Mouse (Mus musculus) E14TG2a.4 (cell line): ENCODE results near the gene Gm49378.

ENCODE experiments used
- CTCF ChIP-seq: conservative IDR thresholded peaks from 2 replicates; pipeline ENCODE4 v1.5.1; 2014; ENCODE audit warnings: low read length
- NANOG ChIP-seq: IDR thresholded peaks from 2 replicates; pipeline ENCODE4 v1.6.1; 2014; ENCODE audit warnings: borderline replicate concordance, low read length, mixed read lengths
- POU5F1 ChIP-seq: IDR thresholded peaks from 2 replicates; pipeline ENCODE4 v1.6.1; 2014; ENCODE audit warnings: low read length, borderline replicate concordance

GRCm38 (mm10) chr14:55589271-55589670, 48.4 kb downstream of the Gm49378 start:
- no peak for TF ChIP-seq CTCF
- no peak for TF ChIP-seq NANOG
- TF ChIP-seq POU5F1, result no peak
